Mouse (Mus musculus): Measurements from ENCODE around the gene Mapkap1. TPM values are rescaled to one million over a fixed set of nuclear protein-coding genes. Genes with fewer than 3 reads are reported as not detected.
"Not testable (repeated sequence)": the region's sequence is repeated elsewhere in the genome, so short reads cannot be mapped to it uniquely, and the experiment has no call there.

Mapkap1 gene
- polyA plus RNA-seq, 1 experiment: 35.9 TPM

DNA sequence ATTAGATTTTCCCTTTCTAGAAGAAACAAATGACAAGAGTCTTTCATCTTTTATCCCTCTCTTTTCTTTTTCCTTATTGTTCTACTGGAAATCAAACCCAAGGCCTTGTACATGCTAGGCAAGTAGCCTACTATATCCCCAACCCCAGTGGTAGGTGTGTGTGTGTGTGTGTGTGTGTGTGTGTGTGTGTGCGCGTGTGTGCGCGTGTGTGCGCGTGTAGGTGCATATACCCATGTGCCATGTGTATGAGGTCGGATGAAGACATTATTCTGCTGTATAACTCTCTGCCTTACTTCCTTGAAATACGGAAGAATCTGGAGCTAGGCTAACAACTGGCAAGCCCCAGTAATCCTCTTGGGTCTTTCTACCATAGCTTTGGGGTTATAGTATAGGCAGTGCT lies 24.1 kb downstream of the Mapkap1 start:
- DNase-seq (ENCODE audit: low read depth, low spot score): no peak
- WGBS: 94% methylated on average over 8 of the region's 8 CpGs

DNA sequence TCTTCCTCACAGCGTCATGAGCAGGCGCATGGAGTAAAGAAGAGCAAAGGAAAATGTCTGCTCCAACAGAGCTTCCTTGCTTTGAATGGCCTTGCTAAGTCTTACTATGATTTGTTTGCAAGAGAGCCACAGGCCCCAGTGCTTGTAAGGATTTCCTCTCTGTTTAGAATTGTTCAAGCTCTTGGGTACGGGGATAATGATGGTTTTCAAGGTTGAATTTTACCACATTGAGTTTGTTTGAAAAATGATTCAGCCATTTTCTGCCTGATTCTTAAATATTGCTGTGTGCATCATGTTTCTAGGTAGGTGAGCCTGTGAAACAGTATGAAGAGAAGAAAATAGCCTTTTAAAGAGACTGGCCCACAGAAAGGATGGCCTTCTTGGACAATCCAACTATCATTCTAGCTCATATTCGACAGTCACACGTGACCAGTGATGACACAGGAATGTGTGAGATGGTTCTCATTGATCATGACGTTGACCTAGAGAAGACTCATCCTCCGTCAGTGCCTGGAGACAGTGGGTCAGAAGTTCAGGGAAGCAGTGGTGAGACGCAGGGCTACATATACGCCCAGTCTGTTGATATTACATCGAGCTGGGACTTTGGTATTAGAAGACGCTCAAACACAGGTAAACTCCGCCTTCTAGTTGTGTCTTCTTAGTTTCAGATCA lies 25.3 kb downstream of the Mapkap1 start:
- DNase-seq (ENCODE audit: low read depth, low spot score): no peak
- 95% methylated on average over 12 of the region's 12 CpGs for WGBS

DNA sequence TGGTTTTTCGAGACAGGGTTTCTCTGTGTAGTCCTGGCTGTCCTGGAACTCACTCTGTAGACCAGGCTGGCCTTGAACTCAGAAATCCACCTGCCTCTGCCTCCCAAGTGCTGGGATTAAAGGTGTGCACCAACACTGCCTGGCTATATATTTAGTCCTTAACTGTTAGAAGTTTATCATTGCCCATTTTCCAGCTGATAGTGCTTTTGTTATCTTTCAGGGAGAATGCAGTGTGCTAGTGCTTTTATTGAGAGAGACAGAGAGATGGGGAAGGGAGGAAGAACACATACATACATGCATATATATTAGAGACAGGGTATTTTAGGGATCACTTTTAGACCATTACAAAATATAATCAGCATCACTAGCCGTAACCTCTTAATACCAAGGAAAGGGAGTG lies 26.3 kb downstream of the Mapkap1 start:
- not testable (repeated sequence) for DNase-seq (ENCODE audit: low read depth, low spot score)
- WGBS: 100% methylated on average over 1 of the region's 2 CpGs

DNA sequence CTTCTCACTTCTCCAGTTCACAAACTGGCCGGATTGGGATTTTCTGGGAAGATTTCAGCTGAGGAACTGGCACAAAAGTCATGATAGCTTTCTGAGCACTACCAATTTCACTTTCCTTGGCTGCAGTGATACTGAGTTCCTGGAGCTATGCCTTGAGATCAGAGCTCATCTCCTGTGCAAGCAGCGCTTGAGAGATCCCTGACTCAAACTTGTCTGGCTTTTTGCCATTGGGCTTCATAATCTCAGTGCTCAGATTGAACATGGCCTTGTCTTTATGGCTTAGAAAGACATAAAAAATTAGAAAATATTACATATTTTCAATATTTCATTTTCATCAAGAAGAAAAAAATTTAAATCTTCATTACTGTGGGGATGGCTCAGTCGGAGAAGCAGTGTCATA lies 29.8 kb downstream of the Mapkap1 start:
- 91% methylated on average over 3 of the region's 3 CpGs for WGBS

DNA sequence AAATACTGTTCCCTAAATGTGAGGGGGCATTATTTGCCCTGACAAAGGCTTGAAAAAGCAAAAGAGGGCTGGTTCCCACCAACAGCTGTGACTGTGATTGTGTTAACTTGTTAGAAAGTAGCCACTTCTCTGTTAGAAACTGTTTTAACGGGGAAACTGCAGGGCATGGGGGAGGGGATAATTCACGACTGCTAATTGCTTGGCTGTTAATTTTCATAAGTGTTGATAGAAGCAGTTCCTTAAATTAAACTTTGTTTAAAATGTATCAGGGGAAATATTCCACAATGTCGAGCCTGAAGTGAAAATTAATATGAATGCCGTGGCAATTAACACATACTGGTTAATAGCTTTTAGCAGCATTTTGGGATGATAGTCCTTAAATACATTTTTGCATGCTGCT lies 42.2 kb downstream of the Mapkap1 start:
- no peak for DNase-seq (ENCODE audit: low read depth, low spot score)
- 79% methylated on average over 4 of the region's 4 CpGs for WGBS

More for the DNA sequence above, 29.8 kb downstream of the Mapkap1 start:
- DNase-seq (ENCODE audit: low read depth, low spot score): no peak

DNA sequence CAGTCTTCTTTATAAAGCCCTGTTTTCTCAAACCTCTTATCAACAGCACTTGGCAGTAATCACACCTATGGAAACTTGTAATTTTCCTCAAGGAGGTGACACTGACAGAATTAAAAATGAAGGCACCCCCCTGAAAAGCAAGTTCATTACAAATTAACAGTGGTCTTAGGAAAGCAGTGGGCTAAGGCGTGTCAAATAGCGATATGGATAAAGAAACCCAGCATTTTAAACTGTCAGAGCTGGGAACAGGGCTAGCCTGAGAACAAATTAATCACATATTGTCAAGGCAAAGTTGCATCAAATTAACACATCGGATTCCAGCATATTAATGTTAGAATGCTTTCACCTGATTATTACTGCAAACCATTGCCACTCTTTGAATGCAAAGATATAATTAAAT lies 55.9 kb downstream of the Mapkap1 start:
- no peak for DNase-seq (ENCODE audit: low read depth, low spot score)
- 90% methylated on average over 3 of the region's 3 CpGs for WGBS

DNA sequence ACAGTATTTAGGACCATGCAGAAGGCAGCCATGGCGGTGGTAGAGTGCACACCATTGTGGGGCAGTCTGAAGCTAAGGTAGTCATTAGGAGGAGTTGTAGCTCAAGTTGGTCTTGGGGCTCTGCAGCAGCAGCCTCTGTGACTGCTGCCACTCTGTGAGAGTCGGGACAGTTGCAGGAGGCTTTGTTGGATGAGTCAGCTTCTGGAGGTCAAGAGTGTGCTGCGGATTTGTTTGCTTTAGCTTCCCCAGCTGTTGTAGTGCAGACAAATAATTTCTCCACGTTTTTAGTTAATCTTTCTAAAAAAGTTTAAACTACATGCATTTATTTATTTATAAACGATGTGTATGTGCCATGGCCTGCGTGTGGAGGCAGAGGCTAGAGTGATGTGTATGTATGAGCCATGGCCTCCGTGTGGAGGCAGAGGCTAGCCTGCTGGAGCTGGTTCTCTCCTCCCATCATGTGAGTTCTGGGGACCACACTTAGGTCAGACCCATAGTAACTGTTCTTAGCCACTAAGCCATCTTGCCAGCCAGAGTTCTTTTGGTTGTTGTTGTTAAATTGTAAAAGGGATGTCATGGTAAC lies 62.1 kb downstream of the Mapkap1 start:
- WGBS: 46% methylated on average over 7 of the region's 7 CpGs
- DNase-seq (ENCODE audit: low read depth, low spot score): no peak

DNA sequence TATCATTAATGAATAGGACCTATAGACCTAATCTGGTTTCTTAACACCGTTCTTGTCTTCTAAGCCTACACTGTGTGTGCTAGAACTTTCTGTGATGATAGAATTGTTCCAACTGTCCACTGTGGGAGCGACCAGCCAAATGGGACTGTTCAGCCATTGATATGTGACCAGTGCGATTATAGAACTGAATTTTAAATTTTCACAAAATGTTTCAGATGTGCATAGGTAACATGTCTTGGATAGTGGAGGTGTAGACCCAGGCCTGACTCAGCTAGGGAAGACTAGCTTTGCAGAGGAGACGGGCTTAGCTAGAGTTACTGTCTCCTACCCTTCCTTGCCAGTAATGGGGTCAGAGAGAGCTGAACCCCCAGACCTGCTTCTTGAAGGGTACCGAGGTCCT lies 62.8 kb downstream of the Mapkap1 start:
- no peak for DNase-seq (ENCODE audit: low read depth, low spot score)
- WGBS: 95% methylated on average over 5 of the region's 5 CpGs

DNA sequence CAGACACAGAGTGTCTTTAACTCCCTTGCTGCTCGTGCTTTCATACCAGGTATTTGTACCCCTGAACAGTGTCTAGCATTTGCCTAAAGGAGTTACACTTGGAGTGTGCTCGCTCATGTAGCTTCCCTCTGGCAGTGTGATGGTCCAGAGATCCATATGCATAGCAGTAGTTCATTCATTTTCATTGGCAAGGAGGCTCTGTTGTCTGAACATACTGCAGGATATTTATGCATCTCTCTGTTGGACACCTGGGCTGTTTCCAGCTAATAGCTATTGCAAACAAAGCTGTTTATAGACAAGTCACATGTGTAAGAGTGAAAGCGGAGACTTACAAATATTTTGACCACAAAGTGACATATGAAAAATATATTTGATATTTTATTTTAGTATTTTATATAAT lies 67.2 kb downstream of the Mapkap1 start:
- DNase-seq (ENCODE audit: low read depth, low spot score): no peak
- 88% methylated on average over 3 of the region's 3 CpGs for WGBS

DNA sequence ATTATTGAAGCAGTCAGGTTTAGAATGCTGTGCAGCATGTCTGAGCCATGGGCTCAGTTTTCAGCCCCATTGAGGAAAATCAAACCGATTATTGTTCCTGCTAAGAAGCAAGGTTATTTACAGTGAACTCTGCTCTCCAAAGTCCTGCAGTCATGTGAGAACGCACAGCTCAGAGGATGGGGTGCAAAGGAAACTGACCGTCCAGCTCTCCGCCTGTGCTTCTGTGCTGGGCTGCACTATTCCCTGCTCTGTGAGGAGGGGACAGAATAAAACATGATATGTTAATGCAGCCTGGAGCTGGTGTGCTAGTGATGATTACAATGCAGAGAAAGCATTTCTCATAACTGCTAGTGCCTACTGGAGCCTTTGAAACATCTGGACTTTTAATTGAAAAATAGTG lies 74.8 kb downstream of the Mapkap1 start:
- DNase-seq (ENCODE audit: low read depth, low spot score): no peak
- 53% methylated on average over 4 of the region's 4 CpGs for WGBS

DNA sequence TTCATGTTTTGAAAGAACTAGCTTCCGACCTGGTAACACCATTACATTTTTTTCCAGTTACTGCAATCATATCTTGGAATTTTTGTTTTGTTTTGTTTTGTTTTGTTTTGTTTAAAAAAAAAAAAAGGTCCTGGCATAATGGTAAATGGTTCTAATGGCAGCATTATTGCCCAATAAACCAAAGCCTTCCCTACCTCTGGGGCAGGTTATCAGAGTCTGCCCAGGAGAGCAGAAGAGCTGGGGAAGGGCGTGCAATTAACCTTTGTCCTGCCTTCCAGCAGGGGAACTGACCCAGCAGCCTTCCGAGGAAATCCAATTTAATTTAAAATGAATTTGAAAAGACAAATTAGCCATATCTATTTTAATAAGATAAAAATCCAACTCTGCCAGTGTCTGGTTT lies 75.5 kb downstream of the Mapkap1 start:
- peak; percentile 7 for DNase-seq (ENCODE audit: low read depth, low spot score)
- WGBS: 32% methylated on average over 3 of the region's 3 CpGs

DNA sequence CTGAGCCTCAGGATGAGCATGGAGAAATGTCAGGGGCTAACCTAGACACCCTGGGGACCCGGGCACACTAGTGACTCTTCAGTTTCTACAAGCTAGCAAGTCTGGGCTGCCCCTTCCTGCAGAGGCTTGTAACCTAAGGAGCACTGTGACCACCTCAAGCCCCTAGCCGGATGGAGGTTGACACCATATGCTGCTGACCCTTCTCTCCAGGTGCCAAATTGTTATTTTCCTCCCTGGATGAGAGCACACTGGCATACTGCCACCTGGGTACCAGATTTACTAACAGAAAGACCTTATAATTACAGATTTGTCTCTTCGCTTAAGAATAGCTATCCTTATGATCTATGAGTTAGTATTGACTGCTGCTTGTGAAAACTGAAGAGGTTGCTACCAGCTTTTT lies 76.0 kb downstream of the Mapkap1 start:
- 78% methylated on average over 3 of the region's 3 CpGs for WGBS
- DNase-seq (ENCODE audit: low read depth, low spot score): no peak

DNA sequence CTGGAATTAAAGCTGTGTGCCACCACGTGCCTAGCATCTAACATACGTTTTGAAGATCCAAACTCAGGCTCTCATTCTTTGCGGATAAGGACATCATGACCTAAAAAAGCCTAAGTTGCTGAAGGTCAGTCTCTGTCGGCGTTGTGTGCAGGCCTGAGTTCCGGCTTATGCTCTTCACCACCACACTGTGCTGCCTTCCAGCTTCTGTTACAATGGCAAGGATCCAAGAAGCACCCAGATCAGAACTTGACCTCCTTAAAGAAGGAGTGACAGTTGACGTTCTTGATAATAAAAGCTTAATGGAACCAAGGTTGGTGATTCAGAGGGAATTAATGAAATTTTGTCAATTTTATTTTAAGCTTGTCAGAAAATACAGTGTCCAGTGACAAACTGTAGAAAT lies 80.7 kb downstream of the Mapkap1 start:
- WGBS: 89% methylated on average over 7 of the region's 7 CpGs
- no peak for DNase-seq (ENCODE audit: low read depth, low spot score)

DNA sequence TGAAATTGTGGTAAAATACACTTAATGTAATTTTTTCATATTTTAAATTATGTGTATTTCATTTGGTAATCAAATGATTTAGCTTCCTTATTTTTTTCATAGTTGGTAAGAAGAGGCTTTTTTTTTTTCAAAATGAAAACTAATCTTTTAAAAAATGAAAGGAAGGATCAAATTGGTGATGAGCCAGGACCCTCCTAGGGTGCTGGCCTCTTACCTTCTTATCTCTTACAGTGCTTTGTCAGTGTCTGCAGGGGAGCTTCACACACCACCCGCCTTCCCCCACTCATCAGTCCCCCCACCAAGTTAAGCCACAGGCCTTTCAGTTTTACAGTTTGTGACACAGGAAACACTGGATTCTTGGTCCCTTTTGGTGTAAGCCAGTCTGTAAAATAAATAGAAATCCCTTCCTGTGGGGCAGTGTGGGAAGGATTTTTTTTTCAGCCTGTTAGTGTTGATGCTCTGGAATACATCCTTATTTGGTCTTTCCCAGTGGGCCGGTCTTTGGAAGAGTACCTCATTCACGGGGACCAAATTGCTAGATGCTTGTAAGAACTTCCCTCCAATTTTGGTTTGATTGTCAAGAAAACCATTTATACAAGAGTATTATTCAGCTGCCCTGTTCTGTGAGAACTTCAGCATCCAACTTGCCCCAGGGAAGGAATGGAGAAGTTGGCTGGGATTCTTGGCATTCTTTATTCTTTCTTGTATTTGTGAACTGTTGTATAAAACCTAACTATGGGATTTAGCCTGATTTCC lies 97.6 kb downstream of the Mapkap1 start:
- WGBS: 70% methylated on average over 3 of the region's 3 CpGs

DNA sequence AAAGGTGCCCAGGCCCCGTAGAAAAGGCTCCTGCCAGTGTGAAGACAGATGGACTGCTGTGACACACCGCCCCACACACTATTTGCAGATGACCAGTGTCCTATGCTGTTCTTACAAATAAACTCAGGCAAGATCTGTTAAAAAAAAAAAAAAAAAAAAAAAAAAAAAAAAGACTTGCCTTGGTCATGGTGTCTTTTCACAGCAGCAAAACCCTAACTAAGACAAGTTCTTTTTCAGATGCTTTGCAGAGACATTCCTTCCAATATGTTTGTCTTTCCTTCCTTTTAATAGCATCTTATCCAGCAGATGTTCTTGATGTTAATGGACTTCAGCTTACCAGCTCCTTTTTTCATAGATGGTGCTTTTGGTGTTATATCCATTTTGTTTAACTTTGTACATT lies 99.6 kb downstream of the Mapkap1 start:
- 100% methylated on average over 2 of the region's 2 CpGs for WGBS
- not testable (repeated sequence) for DNase-seq (ENCODE audit: low read depth, low spot score)

More for the DNA sequence above, 97.6 kb downstream of the Mapkap1 start:
- no peak for DNase-seq (ENCODE audit: low read depth, low spot score)

DNA sequence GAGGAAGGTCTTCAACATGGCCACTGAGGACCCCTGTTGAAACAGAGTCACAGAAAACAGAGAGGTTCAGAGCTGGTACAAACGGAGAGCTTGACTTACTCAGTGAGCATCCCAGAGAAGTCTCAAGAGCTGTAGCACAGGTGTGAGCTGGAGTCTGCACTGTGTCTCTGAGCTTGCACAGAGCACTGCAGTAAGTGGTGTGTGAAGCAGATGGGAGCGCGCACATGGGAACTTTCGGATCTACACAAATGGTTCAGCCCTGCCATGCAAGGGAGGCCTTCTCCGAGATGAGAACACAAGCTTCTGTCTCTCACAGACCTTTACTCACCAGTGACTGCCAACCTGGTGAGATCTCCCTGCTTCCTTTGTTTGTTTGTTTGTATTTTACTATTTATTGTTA lies 103.3 kb downstream of the Mapkap1 start:
- WGBS: 96% methylated on average over 5 of the region's 5 CpGs
- DNase-seq (ENCODE audit: low read depth, low spot score): no peak

DNA sequence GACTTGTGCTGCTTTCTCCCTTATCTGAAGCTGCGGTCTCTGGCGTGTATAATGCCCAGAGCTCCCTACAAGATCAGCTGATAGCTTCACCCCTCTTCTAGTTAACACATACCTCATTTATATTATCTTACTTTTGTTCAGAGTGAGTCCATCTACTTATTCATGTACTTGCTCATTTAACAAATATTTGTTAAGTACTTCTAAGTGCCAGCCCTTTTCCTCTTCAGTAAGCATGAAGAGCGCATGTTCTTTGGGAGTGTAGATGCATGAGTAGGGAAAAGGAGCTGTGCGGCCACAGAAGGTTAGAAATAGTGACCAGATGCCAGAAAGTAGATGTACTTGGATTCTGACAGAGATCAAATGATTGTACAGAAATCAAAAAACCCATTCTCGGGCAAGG lies 108.7 kb downstream of the Mapkap1 start:
- no peak for DNase-seq (ENCODE audit: low read depth, low spot score)
- 94% methylated on average over 5 of the region's 5 CpGs for WGBS

DNA sequence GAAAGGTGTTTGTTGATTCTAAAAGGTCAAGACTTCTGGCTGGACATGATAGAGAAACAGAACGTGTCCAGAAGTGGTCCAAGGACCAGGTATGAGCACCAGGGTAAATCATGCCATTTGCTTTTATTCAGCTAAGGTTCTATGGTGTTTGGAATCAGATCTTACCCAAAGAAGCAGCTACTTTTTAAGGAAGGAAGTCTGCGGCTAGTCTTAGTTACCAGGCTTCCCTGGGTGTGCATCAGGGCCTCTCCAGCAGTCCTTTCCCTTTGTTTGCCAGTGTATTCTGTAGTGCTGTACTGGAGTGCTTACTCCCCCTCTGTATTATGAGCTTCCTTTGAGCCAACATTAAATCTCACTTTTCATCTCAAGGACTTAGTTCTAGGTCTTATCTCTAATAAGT lies 111.5 kb downstream of the Mapkap1 start:
- DNase-seq (ENCODE audit: low read depth, low spot score): no peak
- WGBS: 72% methylated on average over 2 of the region's 2 CpGs

DNA sequence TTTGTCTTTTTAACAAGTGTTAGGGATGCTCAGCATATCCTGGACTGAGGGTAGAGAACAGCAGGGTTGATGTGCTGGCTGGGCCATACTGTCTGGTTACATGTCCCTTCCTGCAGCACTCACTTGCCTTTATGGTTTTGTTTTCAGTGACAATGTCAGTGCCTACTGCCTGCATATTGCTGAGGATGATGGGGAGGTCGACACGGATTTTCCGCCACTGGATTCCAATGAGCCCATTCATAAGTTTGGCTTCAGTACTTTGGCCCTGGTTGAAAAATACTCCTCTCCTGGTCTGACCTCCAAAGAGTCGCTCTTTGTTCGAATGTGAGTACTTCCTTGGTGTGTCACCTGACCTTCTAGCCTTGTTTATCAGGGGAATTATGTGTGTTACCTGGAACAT lies 112.0 kb downstream of the Mapkap1 start:
- WGBS: 85% methylated on average over 5 of the region's 5 CpGs
- DNase-seq (ENCODE audit: low read depth, low spot score): no peak

DNA sequence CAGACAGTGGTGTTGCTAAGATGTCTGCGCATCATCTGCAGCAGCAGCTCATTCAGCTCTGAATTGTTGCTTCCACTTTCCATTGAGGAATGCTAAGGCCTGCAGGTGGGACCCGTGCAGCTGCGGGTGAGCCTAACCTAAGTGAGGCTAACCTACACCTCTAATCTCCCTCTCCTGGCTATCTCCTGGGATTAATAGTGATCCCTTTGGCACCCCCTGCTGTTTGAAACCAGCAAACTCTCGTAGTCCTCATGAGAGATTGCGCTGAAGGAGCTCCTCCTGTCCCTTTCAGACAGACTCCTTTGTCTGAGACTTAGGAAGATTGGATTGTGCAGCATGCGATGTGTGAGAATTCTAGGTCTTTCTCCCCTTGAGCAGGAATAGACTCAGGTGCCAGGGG lies 113.0 kb downstream of the Mapkap1 start:
- 59% methylated on average over 6 of the region's 6 CpGs for WGBS
- no peak for DNase-seq (ENCODE audit: low read depth, low spot score)

DNA sequence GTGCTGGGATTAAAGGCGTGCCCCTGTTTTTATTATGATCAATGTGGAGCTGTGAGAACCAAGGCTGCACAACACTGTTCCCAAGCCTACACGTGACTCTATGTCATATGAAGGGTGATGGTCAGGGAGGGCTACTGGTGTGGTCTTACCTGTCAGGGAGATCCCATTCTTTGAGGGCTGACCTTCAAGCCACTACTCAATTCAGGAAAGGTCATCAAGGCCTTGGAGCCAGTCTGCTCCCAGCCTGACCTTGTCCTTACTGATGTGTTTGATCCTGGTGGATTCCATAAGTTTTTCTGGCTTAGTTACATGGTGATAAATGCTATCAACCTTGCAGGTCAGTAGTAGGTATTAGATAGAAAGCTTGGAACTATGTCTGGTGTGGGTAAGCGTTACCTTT lies 114.8 kb downstream of the Mapkap1 start:
- WGBS: 94% methylated on average over 3 of the region's 3 CpGs
- DNase-seq (ENCODE audit: low read depth, low spot score): no peak

Data from large intestine, adult 2 months (tissue).